17 mouse cellular contexts compared by ENCODE assay signal in the genomic region with DNA sequence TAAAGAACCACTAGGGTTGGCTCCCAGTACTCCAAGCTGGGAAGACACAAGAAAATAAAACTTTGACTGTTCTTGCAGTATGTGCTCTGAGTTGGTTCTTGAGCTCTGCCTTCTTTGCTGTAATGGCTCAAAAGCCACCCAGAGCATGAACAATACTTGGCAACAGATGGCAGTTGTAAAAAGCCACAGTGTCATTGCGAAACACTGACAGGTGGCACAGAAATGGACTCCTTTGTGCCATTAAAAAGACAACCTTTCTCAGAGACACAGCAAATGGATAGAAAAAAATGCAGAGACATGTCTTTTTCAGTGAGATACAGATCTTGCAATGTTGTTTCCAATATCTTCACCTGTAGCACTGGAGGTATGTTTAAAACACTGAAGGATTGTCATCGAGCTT.
"Had no signal": no experiment of that assay in that cellular context is flagged by ENCODE, and none has a peak within 500 bp of the region (broad histone marks: within the 10 kb centered on the region; RNA-seq: fewer than 3 reads in every experiment).

No protein-coding gene starts in this region.

- H3K9ac ChIP-seq: lung, embryonic 14.5 days; midbrain, embryonic 12.5 days; neural tube, embryonic 12.5 days had no signal

- ATAC-seq: midbrain, embryonic 16.5 days had no signal

- H3K27me3 ChIP-seq: midbrain, embryonic 12.5 days; neural tube, embryonic 12.5 days had no signal

- DNase-seq: lung, adult 18-20 months; lung, embryonic 14.5 days; lung, postnatal 10 days; lung, postnatal 4 days; midbrain, embryonic 14.5 days; retina, postnatal 1 day; right cerebral cortex, adult 18-20 months; right cerebral cortex, postnatal 25 days; right cerebral cortex, postnatal 4 days; spleen, adult 18-20 months; thymus, adult 18-20 months; thymus, postnatal 14 days; thymus, postnatal 36 days had no signal

- H3K4me2 ChIP-seq: lung, embryonic 14.5 days; midbrain, embryonic 12.5 days; neural tube, embryonic 12.5 days had no signal

- H3K36me3 ChIP-seq: midbrain, embryonic 10.5 days; midbrain, embryonic 12.5 days; neural tube, embryonic 12.5 days had no signal

- H3K4me3 ChIP-seq: midbrain, embryonic 10.5 days; midbrain, embryonic 12.5 days; neural tube, embryonic 12.5 days had no signal

- H3K9me3 ChIP-seq: midbrain, embryonic 10.5 days; midbrain, embryonic 12.5 days; neural tube, embryonic 12.5 days had no signal

- H3K4me1 ChIP-seq: midbrain, embryonic 10.5 days; midbrain, embryonic 12.5 days; neural tube, embryonic 12.5 days had no signal

- H3K27ac ChIP-seq: midbrain, embryonic 10.5 days; midbrain, embryonic 12.5 days; neural tube, embryonic 12.5 days had no signal
